Mouse (Mus musculus) neural tube, embryonic 13.5 days (tissue): Measurements from ENCODE around the gene Camkmt. TPM values are rescaled to one million over a fixed set of nuclear protein-coding genes. Genes with fewer than 3 reads are reported as not detected.

Experiments used
- ATAC-seq: fragments of 200-750 bp; cut with Nextera tagmentation; 2 replicates; pipeline ENCODE4 v1.8.0; 2017; ENCODE audit warnings: low read depth, mild to moderate bottlenecking, moderate TSS enrichment, moderate library complexity
- H3K27ac ChIP-seq: fragments of 300-500 bp; sonication (generic); replicated peaks from 2 replicates; pipeline ENCODE4 v1.5.1; 2015; ENCODE audit warnings: moderate library complexity, mild to moderate bottlenecking, inconsistent platforms
- H3K27me3 ChIP-seq: fragments of 300-500 bp; sonication (generic); 2 replicates; pipeline ENCODE4 v1.6.1; 2015; ENCODE audit warnings: mild to moderate bottlenecking, inconsistent platforms
- H3K36me3 ChIP-seq: fragments of 300-500 bp; sonication (generic); 2 replicates; pipeline ENCODE4 v1.6.1; 2015; ENCODE audit warnings: mild to moderate bottlenecking, inconsistent platforms
- H3K4me1 ChIP-seq: fragments of 300-500 bp; sonication (generic); replicated peaks from 2 replicates; pipeline ENCODE4 v1.6.1; 2015; ENCODE audit warnings: inconsistent platforms
- H3K4me2 ChIP-seq: fragments of 300-500 bp; sonication (generic); 2 replicates; pipeline ENCODE4 v1.6.1; 2015; ENCODE audit warnings: inconsistent platforms, mild to moderate bottlenecking, moderate library complexity
- H3K4me3 ChIP-seq: fragments of 300-500 bp; sonication (generic); 2 replicates; pipeline ENCODE4 v1.5.1; 2015; ENCODE audit warnings: mild to moderate bottlenecking, inconsistent platforms
- H3K9ac ChIP-seq: fragments of 300-500 bp; sonication (generic); 2 replicates; pipeline ENCODE4 v1.6.1; 2015; ENCODE audit warnings: moderate library complexity, mild to moderate bottlenecking, inconsistent platforms
- H3K9me3 ChIP-seq: fragments of 300-500 bp; sonication (generic); 2 replicates; pipeline ENCODE4 v1.6.1; 2016; ENCODE audit warnings: inconsistent platforms
- WGBS: fragments of 180-500 bp; shearing (Covaris S2); methylation state at CpG from one replicate; pipeline ENCODE4 v1.1.7; 2015; 5-methylcytosine and 5-hydroxymethylcytosine counted together
- polyA plus RNA-seq: library from polyadenylated mRNA; unstranded; fragments of >200 nt; fragmentation: Nextera tagmentation; extraction: Ambion mirVana; gene quantifications from 2 replicates; pipeline ENCODE4 v1.2.1, GENCODE M21; 2015

Camkmt gene
- polyA plus RNA-seq, 1 experiment from 2014 or later = 18.7 TPM

DNA sequence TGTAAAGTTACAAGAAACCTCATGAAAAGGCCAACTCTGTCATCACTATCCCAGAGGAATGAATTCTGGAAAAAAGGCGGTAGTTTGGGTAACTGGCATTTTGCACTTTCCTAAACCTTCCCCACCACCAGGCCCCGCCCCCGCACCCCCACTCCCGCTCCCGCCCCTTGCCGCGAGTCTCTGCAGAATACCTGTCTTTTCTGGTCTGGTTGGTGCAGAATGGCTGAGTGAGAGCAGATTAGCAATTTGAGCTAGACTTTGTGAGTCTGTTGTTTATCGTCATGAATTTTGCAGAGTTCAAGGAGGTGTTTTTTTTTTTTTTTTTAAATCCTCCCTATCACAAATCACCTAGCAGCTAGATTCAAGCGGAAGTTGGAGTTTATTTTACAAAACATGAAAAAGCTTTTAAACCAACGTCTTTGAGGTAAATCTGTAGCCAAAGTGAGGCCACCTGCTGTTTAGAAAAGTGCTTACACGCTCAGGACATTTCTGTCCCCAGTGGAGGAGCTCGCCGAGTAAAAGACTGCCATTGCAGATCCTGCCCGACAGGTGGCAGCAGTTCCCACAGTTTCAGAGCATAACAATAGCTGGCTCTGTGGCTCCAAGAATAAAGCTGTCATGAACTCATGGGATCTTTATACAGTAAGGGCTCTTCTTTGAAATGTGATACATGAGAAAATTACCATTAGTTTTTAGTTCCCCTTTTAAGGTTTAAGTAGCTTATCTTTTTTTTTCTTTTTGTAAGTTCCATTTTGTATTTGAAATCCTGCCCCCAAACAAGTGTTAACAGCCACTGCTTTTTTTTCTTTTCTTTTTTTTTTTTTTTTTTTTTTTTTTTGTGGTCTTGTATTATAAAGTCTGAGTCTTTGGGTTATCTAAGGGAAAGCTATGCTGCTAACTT, 99.1 kb downstream of the Camkmt start:
- ATAC-seq = peak; percentile 91
- Histone ChIP-seq H3K27ac (no peak overlapping the region), H3K4me1 (peaks cover 5% of the 10 kb centered on the region), H3K36me3 (no peaks in the 10 kb centered on the region), H3K4me3 (peak overlapping the region; percentile 3), H3K4me2 (peak overlapping the region; percentile 43), H3K9me3 (no peaks in the 10 kb centered on the region), H3K27me3 (no peaks in the 10 kb centered on the region), H3K9ac (peak overlapping the region; percentile 54; the same call in 1 of the 2 replicates)
- WGBS = 5% methylated on average over 14 of the region's 14 CpGs

DNA sequence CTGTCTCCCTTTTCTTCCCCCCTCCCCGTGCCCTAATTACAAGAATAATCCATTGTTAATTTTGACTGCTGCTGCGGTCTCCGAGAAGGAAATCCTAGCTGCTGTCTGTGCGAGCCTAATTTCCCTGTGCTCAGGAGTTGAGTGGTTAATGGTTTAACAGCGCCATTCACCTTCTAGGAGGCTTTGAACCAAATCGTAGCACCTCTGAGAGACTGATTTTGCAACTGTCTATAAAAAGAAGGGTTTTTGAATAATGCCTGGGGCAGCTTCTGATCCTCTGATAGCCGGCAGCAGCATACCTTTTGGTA, 99.7 kb downstream of the Camkmt start:
- Histone ChIP-seq H3K4me2 (peak overlapping the region; percentile 43), H3K9ac (peak overlapping the region; percentile 54), H3K4me3 (no peak overlapping the region), H3K27ac (no peak overlapping the region), H3K27me3 (no peaks in the 10 kb centered on the region), H3K4me1 (peaks cover 5% of the 10 kb centered on the region), H3K36me3 (no peaks in the 10 kb centered on the region), H3K9me3 (no peaks in the 10 kb centered on the region)
- 4% methylated on average over 7 of the region's 7 CpGs for WGBS
- ATAC-seq = no peak; the same call in 1 of the 2 replicates

DNA sequence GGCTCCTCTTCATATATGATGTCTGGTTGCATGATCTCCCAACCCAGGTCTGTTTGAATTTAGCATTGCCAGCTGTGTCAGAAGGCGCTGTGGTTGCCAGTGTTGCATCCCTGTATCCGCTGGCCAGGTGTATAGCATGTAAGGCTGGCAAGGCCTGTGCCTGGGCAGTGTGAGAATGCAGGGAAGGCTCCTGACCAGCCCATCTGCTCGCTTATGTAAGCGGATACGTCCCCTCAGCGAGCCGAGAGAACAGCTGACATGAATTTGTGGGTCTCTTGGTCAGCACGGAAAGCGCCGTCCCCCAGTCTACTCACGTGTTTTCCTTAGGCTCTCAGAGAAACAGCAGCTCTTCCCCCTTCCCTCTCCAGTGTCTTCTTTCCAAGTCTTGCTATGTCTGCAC, 102.9 kb downstream of the Camkmt start:
- no peak overlapping the region for H3K9ac ChIP-seq
- H3K4me3 ChIP-seq = no peak overlapping the region
- no peak overlapping the region for H3K27ac ChIP-seq
- H3K4me2 ChIP-seq = no peak overlapping the region
- H3K9me3 ChIP-seq = no peaks in the 10 kb centered on the region
- peaks cover 5% of the 10 kb centered on the region for H3K4me1 ChIP-seq
- H3K27me3 ChIP-seq = no peaks in the 10 kb centered on the region
- H3K36me3 ChIP-seq = no peaks in the 10 kb centered on the region
- ATAC-seq = no peak
- 88% methylated on average over 11 of the region's 11 CpGs for WGBS

DNA sequence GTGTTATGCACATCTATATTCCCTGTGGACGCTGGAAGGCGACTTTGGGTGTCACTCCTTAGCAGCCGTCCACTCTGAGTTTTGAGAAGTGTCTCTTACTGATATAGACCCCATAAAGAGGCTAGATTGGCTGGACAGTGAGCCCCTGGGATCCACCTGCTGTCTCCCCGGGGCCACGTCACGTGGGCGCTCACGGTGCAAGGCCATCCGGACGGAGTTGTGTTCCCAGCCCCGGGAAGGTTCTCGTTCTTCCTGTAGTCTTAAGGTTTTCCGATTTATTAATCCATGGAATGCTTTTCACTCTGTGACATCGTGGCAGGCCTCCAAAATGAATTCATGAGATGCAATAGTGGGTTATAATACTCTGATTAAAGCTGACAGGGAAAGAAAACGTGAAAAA, 108.4 kb downstream of the Camkmt start:
- 93% methylated on average over 15 of the region's 15 CpGs for WGBS
- H3K4me2 ChIP-seq = no peak overlapping the region
- H3K36me3 ChIP-seq = no peaks in the 10 kb centered on the region
- H3K9me3 ChIP-seq = no peaks in the 10 kb centered on the region
- no peaks in the 10 kb centered on the region for H3K4me1 ChIP-seq
- H3K27me3 ChIP-seq = no peaks in the 10 kb centered on the region
- ATAC-seq = no peak
- no peak overlapping the region for H3K27ac ChIP-seq
- H3K9ac ChIP-seq = no peak overlapping the region
- H3K4me3 ChIP-seq = no peak overlapping the region

DNA sequence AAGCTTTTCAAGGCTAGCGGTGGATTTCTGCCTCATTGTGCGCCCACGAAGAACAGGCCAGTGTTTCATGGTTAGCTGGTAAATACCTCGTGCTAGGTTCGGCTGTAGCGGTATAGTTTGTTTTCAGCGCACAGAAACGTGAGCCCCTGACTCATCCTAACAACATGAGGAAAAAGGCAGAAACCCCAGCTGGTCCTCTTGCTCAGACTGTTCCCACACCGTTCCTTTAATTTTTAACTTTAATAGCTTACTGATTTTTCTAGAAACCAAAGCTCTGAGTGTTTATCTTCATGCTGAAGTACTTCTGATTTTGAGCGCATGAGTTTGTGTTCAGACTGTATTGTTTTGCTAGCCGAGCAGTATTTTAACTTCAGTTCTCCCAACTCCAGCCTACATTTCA, 109.0 kb downstream of the Camkmt start:
- H3K27me3 ChIP-seq = no peaks in the 10 kb centered on the region
- ATAC-seq = no peak
- no peaks in the 10 kb centered on the region for H3K9me3 ChIP-seq
- H3K9ac ChIP-seq = no peak overlapping the region
- H3K4me1 ChIP-seq = no peaks in the 10 kb centered on the region
- H3K4me2 ChIP-seq = no peak overlapping the region
- no peaks in the 10 kb centered on the region for H3K36me3 ChIP-seq
- WGBS = 89% methylated on average over 11 of the region's 11 CpGs
- H3K4me3 ChIP-seq = no peak overlapping the region
- H3K27ac ChIP-seq = no peak overlapping the region

DNA sequence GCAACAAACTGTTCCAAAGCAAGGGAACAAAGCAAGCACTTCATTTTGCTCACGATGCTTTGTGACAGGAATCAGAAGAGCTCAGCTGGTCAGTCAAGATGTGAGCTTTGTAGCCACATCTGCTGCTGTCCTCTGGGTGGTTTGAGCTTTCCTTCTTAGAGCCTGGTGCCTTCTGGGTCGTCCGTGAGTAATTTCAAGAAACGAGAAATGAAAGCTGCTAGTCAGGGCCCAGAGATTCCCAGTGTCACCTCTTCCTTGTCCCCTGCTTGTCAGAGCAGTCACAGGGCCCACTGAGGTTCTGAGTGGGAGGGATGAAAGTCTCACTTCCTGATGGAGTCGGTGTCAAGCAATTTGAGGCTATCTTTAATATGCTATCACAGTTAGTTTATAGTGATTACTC, 127.7 kb downstream of the Camkmt start:
- Histone ChIP-seq H3K9ac (no peak overlapping the region), H3K36me3 (no peaks in the 10 kb centered on the region), H3K27me3 (no peaks in the 10 kb centered on the region), H3K4me2 (no peak overlapping the region), H3K9me3 (no peaks in the 10 kb centered on the region), H3K4me3 (no peak overlapping the region), H3K4me1 (no peaks in the 10 kb centered on the region), H3K27ac (no peak overlapping the region)
- 82% methylated on average over 5 of the region's 5 CpGs for WGBS
- ATAC-seq = no peak

DNA sequence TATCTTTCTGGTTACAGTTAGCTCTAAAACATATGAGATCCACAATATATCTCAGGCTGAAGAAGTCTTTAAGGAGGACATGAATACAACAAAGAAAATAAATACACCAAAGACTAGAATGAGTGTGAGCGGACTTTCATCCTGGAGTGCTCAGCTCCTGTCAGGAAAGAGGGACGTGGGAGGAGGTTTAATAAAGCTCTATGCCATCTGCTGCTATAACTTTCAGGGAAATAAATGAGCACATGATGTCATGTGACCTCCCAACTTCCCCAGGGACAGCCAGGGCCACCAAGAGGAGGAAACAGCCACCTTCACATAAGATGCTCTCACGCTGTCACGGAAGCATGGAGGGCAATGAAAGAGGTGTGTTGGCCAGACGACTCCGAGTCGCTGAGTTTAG, 151.8 kb downstream of the Camkmt start:
- WGBS = 82% methylated on average over 7 of the region's 7 CpGs
- Histone ChIP-seq H3K9ac (no peak overlapping the region), H3K4me3 (no peak overlapping the region), H3K36me3 (no peaks in the 10 kb centered on the region), H3K4me2 (no peak overlapping the region), H3K4me1 (no peaks in the 10 kb centered on the region), H3K27me3 (no peaks in the 10 kb centered on the region), H3K27ac (no peak overlapping the region), H3K9me3 (no peaks in the 10 kb centered on the region)
- ATAC-seq = no peak

DNA sequence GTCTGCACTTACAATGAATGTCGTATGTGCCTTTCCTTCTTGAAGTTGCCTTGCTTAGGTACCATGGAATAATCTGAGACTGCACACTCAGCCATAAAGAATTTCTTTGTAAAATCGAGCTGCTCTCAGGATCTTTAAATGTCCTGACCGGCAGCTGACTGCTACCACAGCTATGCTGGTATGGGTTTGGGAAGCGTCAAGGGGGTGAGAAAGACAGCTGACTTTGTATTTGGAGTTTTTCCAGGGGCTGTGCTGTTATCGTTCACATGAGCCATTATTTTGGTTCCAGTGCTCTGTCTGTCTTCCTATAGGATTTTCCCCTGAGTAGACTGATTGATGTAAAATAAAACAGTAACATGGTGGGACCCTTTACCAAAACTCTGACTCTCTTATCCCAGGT, 158.6 kb downstream of the Camkmt start:
- H3K27ac ChIP-seq = no peak overlapping the region
- no peak for ATAC-seq
- WGBS = 67% methylated on average over 5 of the region's 5 CpGs
- no peaks in the 10 kb centered on the region for H3K36me3 ChIP-seq
- no peaks in the 10 kb centered on the region for H3K27me3 ChIP-seq
- H3K9me3 ChIP-seq = no peaks in the 10 kb centered on the region
- H3K9ac ChIP-seq = no peak overlapping the region
- H3K4me2 ChIP-seq = no peak overlapping the region
- H3K4me3 ChIP-seq = no peak overlapping the region
- H3K4me1 ChIP-seq = no peaks in the 10 kb centered on the region; the same call in 1 of the 2 replicates

DNA sequence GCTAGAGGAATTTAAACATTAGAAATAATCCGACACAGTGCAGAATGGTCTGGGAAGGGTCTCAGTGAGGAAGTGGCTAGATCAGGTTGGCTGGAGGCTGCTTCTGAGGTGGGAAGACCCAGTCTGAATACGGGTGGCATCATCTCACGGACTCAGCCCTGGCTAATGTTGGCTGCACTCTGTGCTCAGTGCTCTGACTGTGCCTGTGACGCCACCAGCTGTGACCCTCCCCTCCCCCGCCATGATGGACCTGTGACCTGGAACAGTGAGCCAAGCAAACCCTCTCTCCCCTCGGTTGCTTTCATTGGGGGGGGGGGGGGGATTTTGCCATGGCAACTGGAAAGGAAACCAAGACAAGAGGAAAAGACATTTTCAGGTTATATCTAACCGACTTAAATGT, 159.4 kb downstream of the Camkmt start:
- Histone ChIP-seq H3K27me3 (no peaks in the 10 kb centered on the region), H3K36me3 (no peaks in the 10 kb centered on the region), H3K4me1 (no peaks in the 10 kb centered on the region; the same call in 1 of the 2 replicates), H3K9ac (no peak overlapping the region), H3K9me3 (no peaks in the 10 kb centered on the region), H3K27ac (no peak overlapping the region), H3K4me3 (no peak overlapping the region), H3K4me2 (no peak overlapping the region)
- 45% methylated on average over 7 of the region's 7 CpGs for WGBS
- 0 out of 2 replicates have a peak, but pooled peaks have one; percentile 23 for ATAC-seq

DNA sequence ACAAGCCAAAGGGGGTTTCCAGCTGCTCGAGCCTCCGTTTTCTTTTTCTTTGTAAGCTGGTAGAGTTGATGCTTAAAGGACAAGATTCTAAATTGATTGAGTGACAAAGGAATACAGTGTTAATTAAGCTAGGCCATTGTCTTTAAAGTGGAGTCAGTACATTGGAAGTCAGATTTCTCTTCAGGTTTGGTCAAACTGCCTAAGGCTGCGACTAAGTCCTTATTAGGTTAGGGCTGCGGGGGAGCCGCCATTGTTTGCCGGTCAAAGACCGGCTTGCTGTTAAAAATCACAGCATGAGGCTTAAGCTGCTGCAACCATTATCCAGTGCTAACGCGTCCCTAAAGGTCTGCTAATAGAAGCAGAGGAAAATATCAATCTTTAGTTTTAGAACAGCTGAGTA, 166.6 kb downstream of the Camkmt start:
- ATAC-seq = peak; percentile 40; the same call in 1 of the 2 replicates
- H3K36me3 ChIP-seq = no peaks in the 10 kb centered on the region
- peaks cover 46% of the 10 kb centered on the region for H3K4me1 ChIP-seq
- H3K9ac ChIP-seq = no peak overlapping the region
- no peaks in the 10 kb centered on the region for H3K27me3 ChIP-seq
- WGBS = 8% methylated on average over 9 of the region's 9 CpGs
- peak overlapping the region; percentile 26 for H3K4me2 ChIP-seq
- no peaks in the 10 kb centered on the region for H3K9me3 ChIP-seq
- peak overlapping the region; percentile 70 for H3K27ac ChIP-seq
- no peak overlapping the region for H3K4me3 ChIP-seq

DNA sequence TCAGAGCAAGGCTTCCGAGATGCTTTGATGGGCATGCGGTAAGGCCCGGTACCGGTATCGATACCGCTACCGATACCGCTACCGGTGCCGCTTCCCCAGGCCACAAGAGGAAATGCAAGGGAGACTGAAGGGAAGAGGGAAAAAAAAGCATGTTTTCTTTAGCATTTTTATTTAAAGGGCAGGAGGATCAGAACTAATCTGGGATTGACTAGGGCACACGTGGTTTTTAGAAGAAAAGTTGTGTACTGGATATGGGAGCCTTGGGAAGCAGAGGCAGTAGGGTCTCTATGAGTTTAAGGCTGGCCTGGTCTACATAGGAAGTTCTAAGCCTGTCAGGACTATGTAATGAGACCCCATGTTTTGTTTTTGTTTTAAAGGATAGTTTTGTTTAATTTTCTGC, 167.0 kb downstream of the Camkmt start:
- no peak overlapping the region for H3K9ac ChIP-seq
- H3K9me3 ChIP-seq = no peaks in the 10 kb centered on the region
- 51% methylated on average over 11 of the region's 11 CpGs for WGBS
- H3K27me3 ChIP-seq = no peaks in the 10 kb centered on the region
- H3K27ac ChIP-seq = peak overlapping the region; percentile 70
- H3K36me3 ChIP-seq = no peaks in the 10 kb centered on the region
- H3K4me2 ChIP-seq = peak overlapping the region; percentile 26
- H3K4me3 ChIP-seq = no peak overlapping the region
- no peak for ATAC-seq
- H3K4me1 ChIP-seq = peaks cover 49% of the 10 kb centered on the region

DNA sequence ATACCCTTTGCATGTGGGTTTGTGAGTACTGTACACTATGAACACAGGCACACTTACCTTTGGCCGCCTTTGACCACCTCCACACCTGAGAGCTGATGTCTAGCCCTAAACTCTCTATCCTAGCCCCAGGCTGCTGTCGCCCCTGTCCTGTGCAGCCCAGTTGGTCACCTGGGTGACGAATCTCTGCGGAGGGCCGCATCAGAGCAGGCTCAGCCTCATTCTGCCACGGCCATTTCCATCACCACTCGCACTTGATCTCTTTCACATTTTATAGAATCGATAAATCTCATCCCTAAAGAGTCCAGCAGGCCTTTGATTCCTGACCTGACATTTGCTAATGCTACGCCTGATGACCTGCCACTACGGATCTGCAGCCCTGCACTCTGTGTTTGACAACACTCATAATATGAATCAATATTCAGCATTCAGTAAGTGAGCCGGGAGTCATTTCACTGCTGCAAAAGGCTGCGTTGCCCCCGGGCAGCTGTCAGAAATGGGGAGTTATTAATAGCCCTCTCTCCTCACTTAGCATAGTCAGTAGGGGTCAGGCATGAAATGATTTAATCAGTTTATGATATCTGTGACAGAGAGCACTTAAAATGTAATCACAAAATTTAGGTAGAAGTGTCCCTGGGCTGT, 168.5 kb downstream of the Camkmt start:
- no peaks in the 10 kb centered on the region for H3K36me3 ChIP-seq
- no peak overlapping the region for H3K9ac ChIP-seq
- 0 out of 2 replicates have a peak, but pooled peaks have one; percentile 36 for ATAC-seq
- no peak overlapping the region for H3K4me3 ChIP-seq
- H3K27ac ChIP-seq = peak overlapping the region; percentile 69
- peaks cover 49% of the 10 kb centered on the region for H3K4me1 ChIP-seq
- no peak overlapping the region for H3K4me2 ChIP-seq
- no peaks in the 10 kb centered on the region for H3K27me3 ChIP-seq
- H3K9me3 ChIP-seq = no peaks in the 10 kb centered on the region
- 55% methylated on average over 13 of the region's 13 CpGs for WGBS
